Mouse (Mus musculus): ENCODE measurements around the gene Rad9b. TPM values are rescaled to one million over a fixed set of nuclear protein-coding genes. Genes with fewer than 3 reads are reported as not detected.

Rad9b gene
- polyA plus RNA-seq, 1 experiment, result 6.3 TPM

GRCm38 (mm10) chr5:122390006-122390405, 36.0 kb upstream of the Rad9b start:
- Histone ChIP-seq H3K27ac (replicated peaks; ENCODE audit: low read depth, low read length) (no peak overlapping the region), H3K4me3 (ENCODE audit: insufficient read depth, low read depth, low read length) (no peak overlapping the region), H3K4me1 (ENCODE audit: control insufficient read depth, insufficient read depth, insufficient read length, low read length) (peaks cover 7% of the 10 kb centered on the region; the same call in 1 of the 2 replicates)

- H3K4me1 ChIP-seq (ENCODE audit: control insufficient read depth, insufficient read depth, insufficient read length, low read length), result no peaks in the 10 kb centered on the region
- no peak overlapping the region for H3K4me3 ChIP-seq (ENCODE audit: insufficient read depth, low read depth, low read length)
- H3K27ac ChIP-seq (replicated peaks; ENCODE audit: low read depth, low read length), result no peak overlapping the region
Observed at GRCm38 (mm10) chr5:122379374-122380155, 25.5 kb upstream of the Rad9b start.

GRCm38 (mm10) chr5:122378171-122378570, 24.1 kb upstream of the Rad9b start:
- Histone ChIP-seq H3K4me3 (ENCODE audit: insufficient read depth, low read depth, low read length) (no peak overlapping the region), H3K4me1 (ENCODE audit: control insufficient read depth, insufficient read depth, insufficient read length, low read length) (no peaks in the 10 kb centered on the region), H3K27ac (replicated peaks; ENCODE audit: low read depth, low read length) (no peak overlapping the region)

- H3K27ac ChIP-seq (replicated peaks; ENCODE audit: low read depth, low read length), result no peak overlapping the region
- no peaks in the 10 kb centered on the region for H3K4me1 ChIP-seq (ENCODE audit: control insufficient read depth, insufficient read depth, insufficient read length, low read length)
- no peak overlapping the region for H3K4me3 ChIP-seq (ENCODE audit: insufficient read depth, low read depth, low read length)
Observed at GRCm38 (mm10) chr5:122377101-122377833, 23.2 kb upstream of the Rad9b start.

GRCm38 (mm10) chr5:122372878-122373277, 18.8 kb upstream of the Rad9b start:
- no peak overlapping the region for H3K27ac ChIP-seq (replicated peaks; ENCODE audit: low read depth, low read length)
- H3K4me3 ChIP-seq (ENCODE audit: insufficient read depth, low read depth, low read length), result peak overlapping the region; percentile 79
- H3K4me1 ChIP-seq (ENCODE audit: control insufficient read depth, insufficient read depth, insufficient read length, low read length), result no peaks in the 10 kb centered on the region

- peak within 1 kb of the TSS; percentile 45; the same call in 1 of the 2 replicates for H3K27ac ChIP-seq (replicated peaks; ENCODE audit: low read depth, low read length)
- H3K4me1 ChIP-seq (ENCODE audit: control insufficient read depth, insufficient read depth, insufficient read length, low read length), result no peaks in the 10 kb centered on the region
- H3K4me3 ChIP-seq (ENCODE audit: insufficient read depth, low read depth, low read length), result peak within 1 kb of the TSS; percentile 79
Observed at GRCm38 (mm10) chr5:122372192-122372769, 18.2 kb upstream of the Rad9b start, which contains the start of gene Fam216a. Gene Fam216a, minus strand, starts transcription at chr5:122372364.

GRCm38 (mm10) chr5:122371591-122372191, 17.7 kb upstream of the Rad9b start, which contains the start of gene Gpn3:
Gene Gpn3, plus strand, starts transcription at chr5:122371876.
- peak within 1 kb of the TSS; percentile 79 for H3K4me3 ChIP-seq (ENCODE audit: insufficient read depth, low read depth, low read length)
- peak within 1 kb of the TSS; percentile 45; the same call in 1 of the 2 replicates for H3K27ac ChIP-seq (replicated peaks; ENCODE audit: low read depth, low read length)
- H3K4me1 ChIP-seq (ENCODE audit: control insufficient read depth, insufficient read depth, insufficient read length, low read length), result no peaks in the 10 kb centered on the region

GRCm38 (mm10) chr5:122354492-122355067, 547 bp upstream of the Rad9b start:
- H3K27ac ChIP-seq (replicated peaks; ENCODE audit: low read depth, low read length), result peak overlapping the region; percentile 70
- H3K4me3 ChIP-seq (ENCODE audit: insufficient read depth, low read depth, low read length), result peak overlapping the region; percentile 83
- peaks cover 2% of the 10 kb centered on the region; the same call in 1 of the 2 replicates for H3K4me1 ChIP-seq (ENCODE audit: control insufficient read depth, insufficient read depth, insufficient read length, low read length)

- Histone ChIP-seq H3K4me3 (ENCODE audit: insufficient read depth, low read depth, low read length) (no peak overlapping the region), H3K4me1 (ENCODE audit: control insufficient read depth, insufficient read depth, insufficient read length, low read length) (no peaks in the 10 kb centered on the region), H3K27ac (replicated peaks; ENCODE audit: low read depth, low read length) (no peak overlapping the region)
Observed at GRCm38 (mm10) chr5:122345777-122346176, 8.3 kb downstream of the Rad9b start.

- H3K27ac ChIP-seq (replicated peaks; ENCODE audit: low read depth, low read length), result no peak overlapping the region
- no peaks in the 10 kb centered on the region for H3K4me1 ChIP-seq (ENCODE audit: control insufficient read depth, insufficient read depth, insufficient read length, low read length)
- H3K4me3 ChIP-seq (ENCODE audit: insufficient read depth, low read depth, low read length), result no peak overlapping the region
Observed at GRCm38 (mm10) chr5:122344260-122344659, 9.8 kb downstream of the Rad9b start.

- Histone ChIP-seq H3K4me3 (ENCODE audit: insufficient read depth, low read depth, low read length) (no peak overlapping the region), H3K27ac (replicated peaks; ENCODE audit: low read depth, low read length) (no peak overlapping the region), H3K4me1 (ENCODE audit: control insufficient read depth, insufficient read depth, insufficient read length, low read length) (no peaks in the 10 kb centered on the region)
Observed at GRCm38 (mm10) chr5:122343768-122344167, 10.3 kb downstream of the Rad9b start.

GRCm38 (mm10) chr5:122342874-122343273, 11.2 kb downstream of the Rad9b start:
- no peak overlapping the region for H3K4me3 ChIP-seq (ENCODE audit: insufficient read depth, low read depth, low read length)
- H3K4me1 ChIP-seq (ENCODE audit: control insufficient read depth, insufficient read depth, insufficient read length, low read length), result no peaks in the 10 kb centered on the region
- no peak overlapping the region for H3K27ac ChIP-seq (replicated peaks; ENCODE audit: low read depth, low read length)

- H3K4me3 ChIP-seq (ENCODE audit: insufficient read depth, low read depth, low read length), result no peak overlapping the region
- no peaks in the 10 kb centered on the region for H3K4me1 ChIP-seq (ENCODE audit: control insufficient read depth, insufficient read depth, insufficient read length, low read length)
- H3K27ac ChIP-seq (replicated peaks; ENCODE audit: low read depth, low read length), result no peak overlapping the region
Observed at GRCm38 (mm10) chr5:122336554-122337294, 17.3 kb downstream of the Rad9b start.

- H3K4me3 ChIP-seq (ENCODE audit: insufficient read depth, low read depth, low read length), result no peak overlapping the region
- no peak overlapping the region for H3K27ac ChIP-seq (replicated peaks; ENCODE audit: low read depth, low read length)
- H3K4me1 ChIP-seq (ENCODE audit: control insufficient read depth, insufficient read depth, insufficient read length, low read length), result no peaks in the 10 kb centered on the region
Observed at GRCm38 (mm10) chr5:122334682-122335081, 19.4 kb downstream of the Rad9b start.

All from brown adipose tissue, adult 24 weeks (tissue).